Mouse (Mus musculus): ENCODE measurements around the gene Kdm1b. TPM values are rescaled to one million over a fixed set of nuclear protein-coding genes. Genes with fewer than 3 reads are reported as not detected.

The Kdm1b gene
- total and polyA plus RNA-seq, 3 experiments, result 9.6 to 12.6 TPM; not detected in 1

DNA sequence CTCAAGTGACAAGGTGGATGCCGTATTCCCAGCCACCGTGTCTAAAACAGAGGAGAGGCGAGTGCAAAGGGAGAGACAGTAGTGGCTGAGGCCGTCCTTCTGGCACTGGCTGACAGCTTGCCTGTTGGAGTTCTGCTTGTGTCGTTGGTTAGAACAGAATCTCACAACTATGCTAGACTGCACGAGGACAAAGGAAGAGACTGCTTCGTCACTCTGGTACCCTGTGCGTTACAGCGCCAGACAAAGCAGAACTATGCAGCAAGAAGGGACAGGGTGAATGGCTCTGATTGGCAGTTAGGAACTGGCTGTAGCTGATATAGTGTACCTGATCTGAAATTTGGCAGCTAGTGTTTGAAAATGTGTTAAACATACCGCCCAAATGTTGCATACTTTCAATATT lies 10.7 kb downstream of the Kdm1b start:
- no peaks in the 10 kb centered on the region for H3K79me2 ChIP-seq (ENCODE audit: control insufficient read depth, insufficient read depth, low read length, poor library complexity)
- H3K27me3 ChIP-seq (ENCODE audit: control insufficient read depth in 1 of 2, insufficient read depth in 2 of 2, low read length in 2 of 2), result no peaks in the 10 kb centered on the region
- H3K9ac ChIP-seq (ENCODE audit: control insufficient read depth, low read depth, low read length, poor library complexity, severe bottlenecking), result no peak overlapping the region
- H3K4me1 ChIP-seq (ENCODE audit: control insufficient read depth in 1 of 2, insufficient read depth in 2 of 2, low read length in 2 of 2), result no peaks in the 10 kb centered on the region
- no peaks in the 10 kb centered on the region for H3K36me3 ChIP-seq (ENCODE audit: control insufficient read depth in 1 of 2, insufficient read depth in 2 of 2, low read length in 2 of 2)
- TF ChIP-seq CHD2 (IDR thresholded peaks at IDR 0.05; ENCODE audit: low read length), result no peak
- TF ChIP-seq ZC3H11A (IDR thresholded peaks at IDR 0.05; ENCODE audit: low read depth, low read length), result no peak
- no peak for TF ChIP-seq MEF2A (IDR thresholded peaks at IDR 0.05; ENCODE audit: extremely low read depth, insufficient replicate concordance, low read depth, low read length, poor library complexity, severe bottlenecking)
- no peak for TF ChIP-seq USF1 (IDR thresholded peaks at IDR 0.05; ENCODE audit: low read depth, low read length)
- no peak for TF ChIP-seq ELF1 (IDR thresholded peaks at IDR 0.05; ENCODE audit: low read depth, low read length)
- TF ChIP-seq POLR2A (IDR thresholded peaks at IDR 0.05; ENCODE audit: control insufficient read depth in 1 of 2, insufficient read depth in 1 of 2, low read depth in 1 of 2, low read length in 2 of 2, poor library complexity in 1 of 2), result no peak
- no peak for TF ChIP-seq TBP (IDR thresholded peaks at IDR 0.05; ENCODE audit: low read depth, low read length)
- TF ChIP-seq RAD21 (IDR thresholded peaks at IDR 0.05; ENCODE audit: low read depth, low read length), result no peak
- TF ChIP-seq MAFK (IDR thresholded peaks at IDR 0.05; ENCODE audit: borderline replicate concordance, low read depth, low read length), result no peak
- H3K27ac ChIP-seq (ENCODE audit: control insufficient read depth, low read depth, low read length), result no peak overlapping the region
- no peak for DNase-seq (ENCODE audit: low read depth, low spot score)
- H3K4me3 ChIP-seq (ENCODE audit: control insufficient read depth in 1 of 2, insufficient read depth in 1 of 2, low read depth in 2 of 2, low read length in 2 of 2), result no peak overlapping the region
- no peaks in the 10 kb centered on the region for H3K9me3 ChIP-seq (replicated peaks; ENCODE audit: insufficient read depth, low read length)

DNA sequence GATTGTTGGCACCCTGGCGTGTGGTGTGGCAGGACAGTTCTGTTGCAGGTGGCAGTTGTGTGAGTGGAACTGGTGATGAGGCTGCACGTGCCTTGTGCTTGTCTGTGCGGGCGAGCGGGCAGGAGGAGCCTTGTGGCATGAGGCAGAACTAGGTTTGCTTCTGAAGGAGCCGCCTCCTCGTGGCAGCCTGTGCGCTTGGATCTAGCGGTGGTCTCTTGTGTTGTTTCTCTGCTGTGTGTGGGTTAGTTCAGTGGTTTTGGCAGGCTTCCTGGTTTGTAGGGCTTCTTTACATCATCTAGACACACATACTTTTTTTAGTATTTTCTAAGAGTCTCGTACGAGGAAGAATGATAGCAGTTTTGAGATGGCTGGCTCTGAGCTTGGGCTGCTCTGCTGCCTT lies 12.8 kb downstream of the Kdm1b start:
- Histone ChIP-seq H3K79me2 (ENCODE audit: control insufficient read depth, insufficient read depth, low read length, poor library complexity) (no peaks in the 10 kb centered on the region), H3K27me3 (ENCODE audit: control insufficient read depth in 1 of 2, insufficient read depth in 2 of 2, low read length in 2 of 2) (no peaks in the 10 kb centered on the region), H3K36me3 (ENCODE audit: control insufficient read depth in 1 of 2, insufficient read depth in 2 of 2, low read length in 2 of 2) (no peaks in the 10 kb centered on the region), H3K27ac (ENCODE audit: control insufficient read depth, low read depth, low read length) (no peak overlapping the region), H3K4me3 (ENCODE audit: control insufficient read depth in 1 of 2, insufficient read depth in 1 of 2, low read depth in 2 of 2, low read length in 2 of 2) (no peak overlapping the region), H3K9ac (ENCODE audit: control insufficient read depth, low read depth, low read length, poor library complexity, severe bottlenecking) (no peak overlapping the region), H3K4me1 (ENCODE audit: control insufficient read depth in 1 of 2, insufficient read depth in 2 of 2, low read length in 2 of 2) (no peaks in the 10 kb centered on the region), H3K9me3 (replicated peaks; ENCODE audit: insufficient read depth, low read length) (no peaks in the 10 kb centered on the region)
- DNase-seq (ENCODE audit: low read depth, low spot score), result no peak
- TF ChIP-seq ELF1 (IDR thresholded peaks at IDR 0.05; ENCODE audit: low read depth, low read length) (no peak), USF2 (IDR thresholded peaks at IDR 0.05; ENCODE audit: borderline replicate concordance in 1 of 2, insufficient read depth in 1 of 2, low read depth in 1 of 2, low read length in 2 of 2) (no peak)

DNA sequence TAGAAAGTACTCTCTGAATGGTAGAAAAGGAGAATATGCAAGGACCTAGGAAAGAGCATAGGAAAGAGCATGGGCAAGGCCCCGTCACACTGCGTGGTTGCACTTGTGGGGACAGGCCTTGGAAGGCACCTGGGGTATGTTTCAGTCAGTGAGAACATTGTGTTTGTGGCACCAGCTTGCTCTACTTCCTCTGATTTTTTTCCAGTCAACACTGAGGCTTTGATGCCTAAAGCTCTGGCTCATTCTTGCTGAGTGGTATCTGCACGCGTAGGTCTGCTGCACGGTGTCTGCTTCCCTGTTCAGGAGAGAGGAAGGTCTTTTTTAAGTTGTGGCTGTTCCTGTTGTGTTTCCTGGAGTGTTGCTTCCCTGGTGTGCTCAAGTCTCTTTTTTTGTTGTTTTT lies 13.5 kb downstream of the Kdm1b start:
- no peak overlapping the region for H3K4me3 ChIP-seq (ENCODE audit: control insufficient read depth in 1 of 2, insufficient read depth in 1 of 2, low read depth in 2 of 2, low read length in 2 of 2)
- H3K9me3 ChIP-seq (replicated peaks; ENCODE audit: insufficient read depth, low read length), result no peaks in the 10 kb centered on the region
- TF ChIP-seq TCF12 (IDR thresholded peaks at IDR 0.05; ENCODE audit: low read depth, low read length) (no peak), SIN3A (IDR thresholded peaks at IDR 0.05; ENCODE audit: low read length) (no peak), SMC3 (IDR thresholded peaks at IDR 0.05; ENCODE audit: low read depth, low read length) (no peak), GABPA (IDR thresholded peaks at IDR 0.05; ENCODE audit: low read depth, low read length) (no peak), ELF1 (IDR thresholded peaks at IDR 0.05; ENCODE audit: low read depth, low read length) (no peak), RCOR1 (IDR thresholded peaks at IDR 0.05; ENCODE audit: low read depth, low read length) (no peak), ZC3H11A (IDR thresholded peaks at IDR 0.05; ENCODE audit: low read depth, low read length) (no peak), HCFC1 (IDR thresholded peaks at IDR 0.05; ENCODE audit: low read depth, low read length) (no peak)
- H3K9ac ChIP-seq (ENCODE audit: control insufficient read depth, low read depth, low read length, poor library complexity, severe bottlenecking), result no peak overlapping the region
- no peaks in the 10 kb centered on the region for H3K4me1 ChIP-seq (ENCODE audit: control insufficient read depth in 1 of 2, insufficient read depth in 2 of 2, low read length in 2 of 2)
- H3K27ac ChIP-seq (ENCODE audit: control insufficient read depth, low read depth, low read length), result no peak overlapping the region
- no peaks in the 10 kb centered on the region for H3K36me3 ChIP-seq (ENCODE audit: control insufficient read depth in 1 of 2, insufficient read depth in 2 of 2, low read length in 2 of 2)
- no peaks in the 10 kb centered on the region for H3K79me2 ChIP-seq (ENCODE audit: control insufficient read depth, insufficient read depth, low read length, poor library complexity)
- H3K27me3 ChIP-seq (ENCODE audit: control insufficient read depth in 1 of 2, insufficient read depth in 2 of 2, low read length in 2 of 2), result no peaks in the 10 kb centered on the region
- no peak for DNase-seq (ENCODE audit: low read depth, low spot score)
